Mouse (Mus musculus) thymus, adult 2 months (tissue): ENCODE data around the gene Acadvl.

ENCODE experiments used
- CTCF ChIP-seq: fragments of 200-500 bp; IDR thresholded peaks from 2 replicates; pipeline ENCODE4 v1.5.1; 2012; ENCODE audit warnings: mild to moderate bottlenecking, control low read depth, low read length, moderate library complexity, borderline replicate concordance; ENCODE audit not compliant: control insufficient read depth, poor library complexity, insufficient read depth; ENCODE audit errors: extremely low read depth
- POLR2A ChIP-seq: fragments of 200-500 bp; IDR thresholded peaks from 2 replicates; pipeline ENCODE4 v1.6.1; 2012; ENCODE audit warnings: mild to moderate bottlenecking, low read length, control low read depth, moderate library complexity; ENCODE audit not compliant: control insufficient read depth, poor library complexity, insufficient read depth; ENCODE audit errors: extremely low read depth

DNA sequence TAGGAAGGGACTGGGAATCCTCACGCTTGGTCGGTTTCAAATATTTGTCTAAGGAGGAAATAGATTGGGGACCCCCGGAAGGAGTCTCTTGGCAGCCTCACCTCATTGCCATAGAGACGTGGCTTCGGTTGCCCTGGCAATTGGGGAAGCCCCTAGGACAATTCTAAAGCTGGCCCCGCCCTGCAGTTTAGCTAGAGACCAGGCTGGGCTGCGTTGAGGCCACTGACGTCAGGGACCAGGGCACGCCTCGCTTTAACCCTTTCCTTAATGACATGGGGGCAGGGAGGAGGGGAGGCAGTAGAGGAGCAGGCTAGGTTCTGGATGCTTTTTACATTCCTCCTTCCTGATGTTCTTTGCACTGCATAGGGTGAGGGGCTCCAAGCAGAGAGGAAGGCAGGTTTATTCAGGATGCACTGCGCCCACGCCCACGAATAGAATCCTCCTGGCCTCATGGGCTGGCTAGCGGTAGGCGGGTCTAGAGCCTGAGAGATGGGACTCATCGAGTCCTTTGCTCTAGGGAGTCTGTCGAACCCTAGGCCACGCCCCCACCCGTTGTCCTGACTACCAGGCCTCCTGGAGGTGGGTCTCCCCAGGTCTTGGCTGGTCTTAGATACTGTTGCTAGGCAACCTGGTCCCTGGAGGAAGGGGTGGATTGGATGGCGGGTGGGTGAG lies 14.1 kb upstream of the Acadvl start:
- TF ChIP-seq POLR2A, result no peak
- TF ChIP-seq CTCF, result no peak
